Mouse (Mus musculus): ENCODE data around the gene Nt5dc3. TPM values are rescaled to one million over a fixed set of nuclear protein-coding genes. Genes with fewer than 3 reads are reported as not detected.

Nt5dc3 gene
- polyA plus RNA-seq, 1 experiment from 2014 or later = 2.3 TPM

DNA sequence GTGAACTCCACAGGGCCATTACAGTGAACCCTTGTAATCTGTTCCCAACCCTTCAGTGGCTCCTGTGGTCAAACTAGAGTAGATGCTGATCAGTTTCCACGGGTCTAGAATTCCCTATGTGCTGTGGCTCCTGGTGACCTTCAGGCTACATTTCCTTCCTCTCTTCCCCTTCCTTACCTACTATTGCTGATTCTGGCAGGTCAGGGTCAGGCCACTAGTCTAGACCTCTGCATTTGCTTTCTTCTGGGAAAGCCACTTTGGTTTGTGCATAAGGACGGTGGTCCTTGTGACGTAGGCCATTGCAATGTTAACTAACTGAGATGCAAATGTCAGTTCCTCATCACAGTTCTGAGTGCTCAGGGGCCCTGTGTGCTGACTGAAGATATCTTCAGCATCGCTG lies 81.6 kb downstream of the Nt5dc3 start:
- DNase-seq (ENCODE audit: low spot score) (no peak), ATAC-seq (ENCODE audit: low read depth) (no peak)
- Histone ChIP-seq H3K9ac (ENCODE audit: low read depth, low read length) (no peak overlapping the region), H3K4me1 (ENCODE audit: control insufficient read depth, insufficient read depth, low read length) (no peaks in the 10 kb centered on the region), H3K4me3 (ENCODE audit: low read depth, low read length) (no peak overlapping the region), H3K27me3 (replicated peaks; ENCODE audit: control insufficient read depth, insufficient read depth, low read length) (no peaks in the 10 kb centered on the region), H3K36me3 (ENCODE audit: control insufficient read depth, insufficient read depth, low read length) (no peaks in the 10 kb centered on the region), H3K27ac (replicated peaks; ENCODE audit: low read depth, low read length) (no peak overlapping the region), H3K4me2 (ENCODE audit: low read depth, low read length) (no peak overlapping the region), H3K9me3 (ENCODE audit: control insufficient read depth, low read length) (no peaks in the 10 kb centered on the region)
- 72% methylated on average over 4 of the region's 4 CpGs for WGBS

DNA sequence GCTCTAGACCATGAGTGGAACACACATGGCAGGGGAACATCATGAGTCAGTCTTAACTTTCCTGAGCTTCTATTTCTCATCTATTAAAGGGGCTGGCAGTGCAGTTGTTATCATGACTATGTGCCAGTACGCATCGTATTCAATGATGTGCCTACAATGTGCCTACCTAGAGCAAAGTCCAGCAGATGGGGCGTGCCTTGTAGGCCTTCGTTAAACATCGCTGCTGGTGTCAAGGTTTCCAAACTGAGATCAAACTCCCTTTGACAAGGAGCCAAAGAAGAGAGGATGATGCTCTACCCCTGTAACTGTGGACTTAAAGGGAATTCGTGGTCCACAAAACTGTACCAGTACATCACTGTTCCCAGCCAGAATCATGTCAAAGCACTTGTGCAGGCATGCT lies 83.7 kb downstream of the Nt5dc3 start:
- Histone ChIP-seq H3K27me3 (replicated peaks; ENCODE audit: control insufficient read depth, insufficient read depth, low read length) (no peaks in the 10 kb centered on the region), H3K9me3 (ENCODE audit: control insufficient read depth, low read length) (no peaks in the 10 kb centered on the region), H3K9ac (ENCODE audit: low read depth, low read length) (no peak overlapping the region), H3K4me2 (ENCODE audit: low read depth, low read length) (no peak overlapping the region), H3K4me1 (ENCODE audit: control insufficient read depth, insufficient read depth, low read length) (no peaks in the 10 kb centered on the region), H3K36me3 (ENCODE audit: control insufficient read depth, insufficient read depth, low read length) (no peaks in the 10 kb centered on the region), H3K4me3 (ENCODE audit: low read depth, low read length) (no peak overlapping the region), H3K27ac (replicated peaks; ENCODE audit: low read depth, low read length) (no peak overlapping the region)
- WGBS = 89% methylated on average over 6 of the region's 6 CpGs
- ATAC-seq (ENCODE audit: low read depth) = no peak
- DNase-seq (ENCODE audit: low spot score) = no peak

DNA sequence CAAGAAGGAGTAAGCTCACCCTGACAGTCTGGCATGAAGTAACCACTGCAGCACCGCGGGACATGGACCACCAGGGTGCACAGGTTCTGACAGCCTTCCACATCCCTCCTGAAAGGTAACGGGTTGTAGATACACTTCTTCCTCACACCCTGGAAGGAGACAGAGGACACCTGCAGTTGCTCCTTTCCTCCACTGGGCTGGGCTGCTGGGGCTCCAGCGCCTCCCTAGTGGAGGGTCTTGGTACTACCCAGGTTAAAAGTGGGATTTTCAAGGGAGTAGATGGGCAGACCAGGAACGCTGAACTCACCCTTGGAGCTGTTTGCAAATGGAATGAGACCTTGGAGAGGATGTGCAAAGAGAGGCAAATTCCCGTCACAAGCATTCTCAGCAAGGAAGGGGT lies 84.6 kb downstream of the Nt5dc3 start:
- H3K9ac ChIP-seq (ENCODE audit: low read depth, low read length) = no peak overlapping the region
- no peak overlapping the region for H3K4me2 ChIP-seq (ENCODE audit: low read depth, low read length)
- no peaks in the 10 kb centered on the region for H3K9me3 ChIP-seq (ENCODE audit: control insufficient read depth, low read length)
- H3K27me3 ChIP-seq (replicated peaks; ENCODE audit: control insufficient read depth, insufficient read depth, low read length) = no peaks in the 10 kb centered on the region
- no peaks in the 10 kb centered on the region for H3K4me1 ChIP-seq (ENCODE audit: control insufficient read depth, insufficient read depth, low read length)
- no peak overlapping the region for H3K27ac ChIP-seq (replicated peaks; ENCODE audit: low read depth, low read length)
- WGBS = 93% methylated on average over 6 of the region's 6 CpGs
- H3K4me3 ChIP-seq (ENCODE audit: low read depth, low read length) = no peak overlapping the region
- DNase-seq (ENCODE audit: low spot score) (no peak), ATAC-seq (ENCODE audit: low read depth) (no peak)
- no peaks in the 10 kb centered on the region for H3K36me3 ChIP-seq (ENCODE audit: control insufficient read depth, insufficient read depth, low read length)

DNA sequence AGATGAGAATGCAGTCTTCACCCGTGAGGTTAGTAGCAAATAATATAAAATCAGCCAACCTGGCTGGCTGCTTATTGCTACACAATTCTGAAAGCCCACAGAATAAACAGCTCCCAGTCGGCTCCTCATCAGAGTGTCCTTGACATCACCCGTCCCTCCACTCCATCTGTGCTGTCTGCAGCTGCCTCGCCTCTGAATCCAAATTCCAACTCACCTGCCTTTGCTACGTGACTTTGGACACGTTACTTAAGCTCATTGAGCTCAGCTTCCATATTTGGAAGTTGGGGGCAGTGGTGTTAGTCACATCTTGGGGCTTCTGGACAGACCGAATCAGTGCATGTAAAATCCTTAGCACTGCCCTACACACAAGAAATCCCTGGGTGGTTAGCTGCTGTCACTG lies 93.3 kb downstream of the Nt5dc3 start:
- no peak overlapping the region for H3K9ac ChIP-seq (ENCODE audit: low read depth, low read length)
- no peak overlapping the region for H3K4me2 ChIP-seq (ENCODE audit: low read depth, low read length)
- 66% methylated on average over 7 of the region's 7 CpGs for WGBS
- no peak for DNase-seq (ENCODE audit: low spot score)
- no peak for ATAC-seq (ENCODE audit: low read depth)
- H3K4me1 ChIP-seq (ENCODE audit: control insufficient read depth, insufficient read depth, low read length) = no peaks in the 10 kb centered on the region
- H3K9me3 ChIP-seq (ENCODE audit: control insufficient read depth, low read length) = no peaks in the 10 kb centered on the region
- no peaks in the 10 kb centered on the region for H3K27me3 ChIP-seq (replicated peaks; ENCODE audit: control insufficient read depth, insufficient read depth, low read length)
- H3K36me3 ChIP-seq (ENCODE audit: control insufficient read depth, insufficient read depth, low read length) = no peaks in the 10 kb centered on the region
- H3K4me3 ChIP-seq (ENCODE audit: low read depth, low read length) = no peak overlapping the region
- H3K27ac ChIP-seq (replicated peaks; ENCODE audit: low read depth, low read length) = no peak overlapping the region

DNA sequence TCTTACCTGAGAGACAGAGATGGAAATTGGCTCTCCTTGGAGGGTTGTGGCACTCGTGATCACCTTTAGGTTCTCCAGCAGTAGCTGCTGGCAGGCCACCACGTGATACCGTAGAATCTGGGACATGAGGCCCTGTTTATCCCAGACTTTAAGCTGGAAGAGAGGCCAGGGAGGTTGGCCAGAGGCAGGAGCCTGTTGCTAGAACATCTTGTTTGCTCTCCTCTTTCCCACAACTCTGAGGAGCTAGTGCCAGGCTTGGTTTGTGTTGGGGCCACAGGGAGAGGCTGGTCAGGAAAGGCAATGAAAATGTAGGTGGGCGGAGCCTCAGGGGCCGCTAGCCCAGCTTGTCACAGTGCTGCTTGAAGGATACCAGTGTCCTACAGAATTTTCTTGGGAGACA lies 93.8 kb downstream of the Nt5dc3 start:
- H3K9ac ChIP-seq (ENCODE audit: low read depth, low read length) = no peak overlapping the region
- H3K4me3 ChIP-seq (ENCODE audit: low read depth, low read length) = no peak overlapping the region
- no peak for ATAC-seq (ENCODE audit: low read depth)
- 72% methylated on average over 5 of the region's 5 CpGs for WGBS
- no peaks in the 10 kb centered on the region for H3K9me3 ChIP-seq (ENCODE audit: control insufficient read depth, low read length)
- no peaks in the 10 kb centered on the region for H3K36me3 ChIP-seq (ENCODE audit: control insufficient read depth, insufficient read depth, low read length)
- DNase-seq (ENCODE audit: low spot score) = no peak
- no peak overlapping the region for H3K4me2 ChIP-seq (ENCODE audit: low read depth, low read length)
- no peak overlapping the region for H3K27ac ChIP-seq (replicated peaks; ENCODE audit: low read depth, low read length)
- no peaks in the 10 kb centered on the region for H3K27me3 ChIP-seq (replicated peaks; ENCODE audit: control insufficient read depth, insufficient read depth, low read length)
- no peaks in the 10 kb centered on the region for H3K4me1 ChIP-seq (ENCODE audit: control insufficient read depth, insufficient read depth, low read length)

DNA sequence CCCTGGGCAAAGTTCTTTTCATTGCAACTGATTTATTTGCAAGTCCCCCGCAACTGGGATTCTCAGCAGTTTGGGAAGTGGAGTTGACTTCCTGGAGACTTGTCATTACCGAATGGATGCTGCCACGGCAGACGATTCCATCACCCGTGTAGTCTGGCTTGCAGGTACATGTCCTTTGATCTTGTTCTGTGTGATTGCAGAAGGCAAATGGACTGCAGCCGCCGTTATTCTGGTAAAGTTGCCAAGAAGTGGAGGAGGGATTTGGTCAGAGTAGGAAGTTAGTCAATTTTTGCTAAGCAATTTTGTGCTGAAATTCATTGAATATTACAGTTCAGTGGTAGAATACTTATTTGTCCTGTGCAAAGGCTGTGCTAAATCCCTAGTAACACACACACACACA lies 99.9 kb downstream of the Nt5dc3 start:
- H3K4me2 ChIP-seq (ENCODE audit: low read depth, low read length) = no peak overlapping the region
- no peaks in the 10 kb centered on the region for H3K9me3 ChIP-seq (ENCODE audit: control insufficient read depth, low read length)
- no peak overlapping the region for H3K27ac ChIP-seq (replicated peaks; ENCODE audit: low read depth, low read length)
- no peak overlapping the region for H3K4me3 ChIP-seq (ENCODE audit: low read depth, low read length)
- ATAC-seq (ENCODE audit: low read depth) (no peak), DNase-seq (ENCODE audit: low spot score) (no peak)
- no peaks in the 10 kb centered on the region for H3K36me3 ChIP-seq (ENCODE audit: control insufficient read depth, insufficient read depth, low read length)
- H3K9ac ChIP-seq (ENCODE audit: low read depth, low read length) = no peak overlapping the region
- H3K4me1 ChIP-seq (ENCODE audit: control insufficient read depth, insufficient read depth, low read length) = no peaks in the 10 kb centered on the region
- no peaks in the 10 kb centered on the region for H3K27me3 ChIP-seq (replicated peaks; ENCODE audit: control insufficient read depth, insufficient read depth, low read length)
- WGBS = 65% methylated on average over 7 of the region's 7 CpGs

DNA sequence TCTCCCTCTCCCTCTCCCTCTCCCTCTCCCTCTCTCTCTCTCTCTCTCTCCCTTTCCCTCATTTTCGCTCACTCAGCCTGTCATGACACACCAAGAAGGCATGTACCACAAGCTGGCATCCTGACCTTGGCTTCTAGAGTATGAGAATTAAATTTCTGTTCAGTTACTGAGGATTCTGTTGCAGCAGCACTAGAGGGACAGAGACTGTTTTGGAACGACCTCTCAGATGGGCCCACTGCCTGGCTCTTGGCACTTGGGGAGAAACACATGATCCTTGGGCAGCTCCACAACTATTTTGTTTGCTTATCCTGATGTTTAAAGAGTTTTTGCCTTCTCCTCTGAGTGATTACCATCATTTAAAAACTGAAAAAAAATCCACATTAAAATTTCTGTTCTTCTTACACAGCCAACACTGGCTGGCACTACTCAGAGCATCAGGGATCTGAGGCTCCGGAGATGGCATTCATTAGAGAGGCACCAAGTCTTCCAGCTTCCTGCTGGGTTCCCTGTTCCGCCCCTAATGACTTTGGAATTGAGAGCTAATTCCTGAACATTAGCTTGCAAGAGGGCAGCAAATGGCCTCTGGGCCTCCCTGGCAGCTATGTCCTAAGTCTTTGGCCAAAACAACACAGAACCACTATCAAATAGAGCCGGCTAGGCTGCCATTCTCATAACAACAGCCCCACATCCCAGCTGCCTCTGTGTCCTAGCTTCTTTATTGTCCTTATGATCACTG lies 101.4 kb downstream of the Nt5dc3 start:
- H3K9ac ChIP-seq (ENCODE audit: low read depth, low read length) = no peak overlapping the region
- H3K27me3 ChIP-seq (replicated peaks; ENCODE audit: control insufficient read depth, insufficient read depth, low read length) = no peaks in the 10 kb centered on the region
- no peaks in the 10 kb centered on the region for H3K36me3 ChIP-seq (ENCODE audit: control insufficient read depth, insufficient read depth, low read length)
- H3K4me1 ChIP-seq (ENCODE audit: control insufficient read depth, insufficient read depth, low read length) = no peaks in the 10 kb centered on the region
- peak; percentile 30 for DNase-seq (ENCODE audit: low spot score)
- 47% methylated on average over 5 of the region's 5 CpGs for WGBS
- ATAC-seq (ENCODE audit: low read depth) = no peak
- no peak overlapping the region for H3K4me3 ChIP-seq (ENCODE audit: low read depth, low read length)
- no peak overlapping the region for H3K27ac ChIP-seq (replicated peaks; ENCODE audit: low read depth, low read length)
- no peaks in the 10 kb centered on the region for H3K9me3 ChIP-seq (ENCODE audit: control insufficient read depth, low read length)
- H3K4me2 ChIP-seq (ENCODE audit: low read depth, low read length) = no peak overlapping the region

DNA sequence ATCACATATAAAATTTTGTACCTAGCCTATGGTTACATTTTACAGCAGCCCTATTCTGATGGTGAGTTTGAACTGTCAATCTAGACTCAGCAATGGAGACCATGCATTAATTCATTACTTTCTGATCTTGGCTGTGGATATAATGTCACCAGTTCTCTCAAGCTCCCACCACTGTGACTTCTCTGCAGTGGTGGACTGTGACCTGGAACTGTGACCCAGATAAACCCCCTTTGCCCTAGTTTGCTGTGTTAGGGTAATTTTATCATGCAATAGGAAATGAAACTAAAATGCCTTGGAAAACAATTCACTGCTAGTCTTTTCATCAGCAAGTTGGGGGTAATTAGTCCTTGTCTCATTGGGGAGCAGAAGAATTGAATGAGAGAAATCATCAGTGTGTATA lies 102.6 kb downstream of the Nt5dc3 start:
- Histone ChIP-seq H3K4me1 (ENCODE audit: control insufficient read depth, insufficient read depth, low read length) (no peaks in the 10 kb centered on the region), H3K9ac (ENCODE audit: low read depth, low read length) (no peak overlapping the region), H3K4me3 (ENCODE audit: low read depth, low read length) (no peak overlapping the region), H3K27me3 (replicated peaks; ENCODE audit: control insufficient read depth, insufficient read depth, low read length) (no peaks in the 10 kb centered on the region), H3K4me2 (ENCODE audit: low read depth, low read length) (no peak overlapping the region), H3K27ac (replicated peaks; ENCODE audit: low read depth, low read length) (no peak overlapping the region), H3K36me3 (ENCODE audit: control insufficient read depth, insufficient read depth, low read length) (no peaks in the 10 kb centered on the region), H3K9me3 (ENCODE audit: control insufficient read depth, low read length) (no peaks in the 10 kb centered on the region)
- ATAC-seq (ENCODE audit: low read depth) (no peak), DNase-seq (ENCODE audit: low spot score) (no peak)

DNA sequence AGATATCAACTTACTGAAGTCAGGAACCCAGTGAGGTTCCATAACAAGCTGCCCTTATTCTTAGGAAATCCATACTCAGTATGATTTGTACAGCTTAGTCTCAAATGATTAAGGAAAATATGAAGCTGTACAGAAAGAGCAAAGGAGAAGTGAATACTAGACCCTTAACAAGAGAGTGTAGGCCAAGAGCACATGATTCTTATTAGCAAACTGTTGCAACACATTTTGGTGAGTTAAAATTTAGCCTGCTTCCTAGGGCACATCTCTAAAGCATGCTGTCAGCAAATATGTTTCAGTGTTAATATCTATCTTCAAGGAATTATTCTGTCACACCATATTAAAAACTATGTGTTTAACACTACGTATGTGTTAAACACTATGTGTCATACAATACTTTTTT lies 107.6 kb downstream of the Nt5dc3 start:
- DNase-seq (ENCODE audit: low spot score) (no peak), ATAC-seq (ENCODE audit: low read depth) (no peak)
- Histone ChIP-seq H3K4me3 (ENCODE audit: low read depth, low read length) (no peak overlapping the region), H3K9me3 (ENCODE audit: control insufficient read depth, low read length) (no peaks in the 10 kb centered on the region), H3K4me2 (ENCODE audit: low read depth, low read length) (no peak overlapping the region), H3K4me1 (ENCODE audit: control insufficient read depth, insufficient read depth, low read length) (no peaks in the 10 kb centered on the region), H3K27ac (replicated peaks; ENCODE audit: low read depth, low read length) (no peak overlapping the region), H3K9ac (ENCODE audit: low read depth, low read length) (no peak overlapping the region), H3K36me3 (ENCODE audit: control insufficient read depth, insufficient read depth, low read length) (no peaks in the 10 kb centered on the region), H3K27me3 (replicated peaks; ENCODE audit: control insufficient read depth, insufficient read depth, low read length) (no peaks in the 10 kb centered on the region)
- 82% methylated on average over 1 of the region's 1 CpGs for WGBS
